Mouse (Mus musculus) spleen, adult 2 months (tissue): ENCODE measurements around the gene Acsl4.

Experiments
- CTCF ChIP-seq: fragments of 200-500 bp; IDR thresholded peaks from 2 replicates; pipeline ENCODE4 v1.5.1; 2011; ENCODE audit warnings: mild to moderate bottlenecking, inconsistent platforms; ENCODE audit not compliant: insufficient read depth, insufficient read length, insufficient replicate concordance; ENCODE audit errors: extremely low read depth
- POLR2A ChIP-seq: fragments of 200-500 bp; IDR thresholded peaks from 2 replicates; pipeline ENCODE4 v1.6.1; 2011; ENCODE audit warnings: low read depth, low read length, inconsistent platforms

DNA sequence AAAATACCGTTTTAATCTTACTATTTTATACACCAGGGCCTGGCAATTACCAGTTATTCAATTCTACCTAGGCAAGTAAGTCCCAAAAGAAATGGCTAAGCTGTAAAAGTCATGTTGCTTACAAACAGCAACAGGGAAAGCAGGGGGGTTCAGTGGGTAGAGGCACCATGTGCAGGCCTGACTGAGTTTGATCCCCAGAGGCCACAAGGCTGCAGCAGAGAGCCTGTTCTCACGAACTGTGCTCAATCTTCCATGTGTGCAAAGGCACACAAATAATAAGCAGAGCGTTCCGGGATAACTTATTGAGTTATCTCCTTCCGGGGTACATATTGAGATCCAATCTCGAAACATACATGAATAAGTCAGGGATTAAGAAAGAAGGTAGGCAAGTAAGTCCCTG is 12.3 kb downstream of the Acsl4 start:
- TF ChIP-seq CTCF (no peak), POLR2A (no peak)
